Mouse (Mus musculus) thymus, adult 18-20 months (tissue): ENCODE measurements around the gene Spon1.
A peak's percentile ranks its signal among the peaks of the same experiment; 100 is the strongest.

Experiments
- DNase-seq, 2 experiments: peaks; one replicate each; pipeline ENCODE4 v3.0.0; 2022; ENCODE audit warnings: mixed read lengths in 2 of 2

Gene Spon1

DNA sequence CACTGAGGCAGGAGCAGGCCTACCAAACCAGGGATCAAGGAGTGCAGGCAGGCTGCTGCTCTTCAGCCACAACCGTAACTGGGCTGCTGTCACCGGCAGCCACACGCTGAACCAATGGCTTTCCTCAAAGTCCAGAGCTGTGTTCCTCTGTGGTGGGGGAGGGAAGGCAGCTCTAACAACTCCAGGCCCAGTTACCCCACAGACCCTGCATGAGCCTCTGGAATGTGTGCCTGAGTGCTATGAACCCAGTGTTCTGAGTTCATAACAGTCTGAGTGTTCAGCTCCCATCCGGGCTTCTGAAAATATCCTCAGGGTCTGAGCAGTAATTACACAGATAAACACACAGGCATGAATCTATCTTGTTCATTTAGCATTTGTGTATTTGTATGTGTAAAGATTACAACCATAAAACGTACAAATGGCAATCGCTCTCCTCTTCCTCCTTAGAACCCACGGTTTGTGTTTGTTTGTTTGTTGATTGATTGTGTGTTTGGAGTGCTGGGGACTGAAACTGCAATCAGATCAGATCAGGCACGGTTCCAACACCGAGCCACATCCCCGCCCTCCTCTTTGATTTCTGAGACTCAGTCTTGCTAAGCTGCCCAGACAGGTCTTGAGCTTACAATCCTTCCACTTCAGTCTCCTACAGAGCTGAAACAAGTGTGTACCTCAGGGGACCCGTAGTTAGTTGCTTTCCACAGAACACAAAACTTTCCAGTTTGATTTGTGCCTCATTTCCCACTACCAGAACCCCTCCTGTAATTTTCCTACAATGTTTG is 299.8 kb downstream of the Spon1 start:
- DNase-seq: no peak

- peak; percentile 64 to 74 for DNase-seq
Observed at GRCm38 (mm10) chr7:114066529-114067178, 300.9 kb downstream of the Spon1 start.

- no peak for DNase-seq
Observed at GRCm38 (mm10) chr7:114068956-114069533, 303.2 kb downstream of the Spon1 start.

DNA sequence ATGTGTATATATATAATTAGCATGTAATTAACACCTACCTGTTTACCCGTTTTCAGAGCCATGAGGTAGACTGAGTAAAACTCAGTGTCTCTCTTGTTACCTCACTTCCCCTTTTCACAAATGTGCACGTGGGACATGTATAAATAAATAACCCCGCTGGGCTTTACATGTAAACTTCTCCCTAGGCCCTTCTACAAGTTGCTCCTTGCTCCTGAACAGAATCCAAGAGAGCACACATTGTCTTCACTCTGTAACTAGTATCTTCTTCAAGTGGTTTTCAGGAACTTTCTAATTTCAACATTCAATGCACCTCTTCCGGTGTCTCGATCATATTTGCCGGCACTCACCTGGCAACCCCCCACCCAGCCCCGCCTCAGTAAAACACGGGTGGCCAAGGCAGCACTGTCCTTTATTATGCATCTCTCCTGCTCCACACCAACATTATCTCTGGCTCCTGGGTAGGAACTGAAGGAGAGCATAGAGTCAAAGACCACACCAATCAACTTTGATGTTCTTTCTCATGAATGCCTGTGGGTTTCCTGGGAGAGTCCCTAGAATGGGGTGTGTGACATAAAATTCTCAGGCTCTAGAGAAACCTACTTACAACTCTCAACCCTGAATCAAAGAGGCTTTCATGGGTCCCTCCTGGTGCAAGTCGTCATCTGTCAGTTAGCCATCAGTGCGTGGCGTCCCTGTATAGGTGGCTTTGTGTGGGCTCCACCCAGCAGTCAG is 304.1 kb downstream of the Spon1 start:
- no peak for DNase-seq

DNA sequence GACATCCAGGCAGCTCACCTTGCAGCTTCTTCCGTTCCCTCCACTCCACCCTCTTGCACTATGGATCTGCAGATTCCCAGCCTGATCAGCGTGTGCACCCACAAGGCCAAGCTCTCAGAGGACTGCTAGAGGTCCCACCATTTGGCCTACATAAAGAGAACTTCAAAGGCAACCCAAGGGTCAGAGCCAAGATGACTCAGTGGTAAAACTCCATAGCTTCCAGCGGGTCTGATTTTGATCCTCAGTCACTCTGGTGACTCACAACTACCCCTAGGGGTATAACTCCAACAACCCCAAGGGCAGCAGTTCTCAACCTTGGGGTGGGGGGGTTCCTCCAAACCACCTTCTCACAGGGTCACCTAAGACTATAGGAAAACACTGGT is 304.7 kb downstream of the Spon1 start:
- no peak for DNase-seq

DNA sequence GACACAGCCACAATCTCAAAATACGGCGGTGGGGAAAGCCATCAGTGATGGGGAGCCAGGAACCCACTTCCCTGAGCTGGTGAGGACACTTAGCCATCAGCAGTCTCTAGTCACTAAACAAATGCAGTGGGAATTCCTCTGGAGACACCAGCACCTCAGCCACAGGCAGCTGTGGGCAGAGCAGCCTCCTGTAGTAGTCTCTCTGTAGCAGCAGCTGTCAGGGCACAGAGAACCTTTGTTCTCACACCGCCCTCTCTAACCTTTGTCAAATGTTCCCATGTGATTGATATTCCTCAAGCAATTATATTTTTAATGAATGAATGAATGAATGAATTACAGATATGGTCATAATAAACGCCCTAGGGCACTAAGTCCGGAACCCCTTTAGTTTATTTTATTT is 305.6 kb downstream of the Spon1 start:
- no peak for DNase-seq

DNA sequence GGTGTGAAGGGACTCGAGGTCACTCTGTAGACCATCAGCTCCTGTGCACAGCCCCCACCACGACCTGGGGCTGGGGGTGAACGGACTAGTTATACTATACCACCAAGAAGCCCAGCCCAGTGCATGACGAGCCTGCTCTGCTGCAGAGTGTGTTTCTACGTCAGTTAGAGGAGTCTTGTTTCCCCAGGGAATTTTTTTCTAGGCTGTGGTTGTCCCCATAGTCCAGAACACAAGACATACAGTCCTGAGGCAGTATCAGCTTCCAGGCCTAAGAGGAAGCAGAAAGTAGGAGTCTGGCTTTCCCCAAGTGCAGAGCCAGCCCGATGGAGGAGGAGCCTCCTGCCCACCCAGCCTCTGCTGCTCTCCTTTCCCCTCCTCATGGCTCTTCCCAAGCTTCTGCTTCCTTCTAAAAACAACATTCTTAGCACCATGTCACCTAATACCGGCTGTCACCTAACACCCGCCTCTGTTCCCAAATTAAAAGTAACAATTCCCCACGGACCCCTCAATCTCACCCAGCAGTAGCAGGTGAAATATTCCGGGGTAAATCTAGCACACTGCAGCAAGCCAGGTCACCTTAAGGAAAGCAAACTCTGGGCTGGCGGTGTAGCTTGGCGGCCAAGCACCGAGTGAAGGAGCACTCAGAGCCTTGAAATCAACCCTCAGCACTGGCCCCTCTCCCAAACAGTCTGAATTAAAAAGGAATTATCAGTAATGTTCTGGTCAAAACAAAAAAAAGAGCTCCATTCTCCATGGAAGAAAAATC is 306.2 kb downstream of the Spon1 start:
- DNase-seq: no peak

DNA sequence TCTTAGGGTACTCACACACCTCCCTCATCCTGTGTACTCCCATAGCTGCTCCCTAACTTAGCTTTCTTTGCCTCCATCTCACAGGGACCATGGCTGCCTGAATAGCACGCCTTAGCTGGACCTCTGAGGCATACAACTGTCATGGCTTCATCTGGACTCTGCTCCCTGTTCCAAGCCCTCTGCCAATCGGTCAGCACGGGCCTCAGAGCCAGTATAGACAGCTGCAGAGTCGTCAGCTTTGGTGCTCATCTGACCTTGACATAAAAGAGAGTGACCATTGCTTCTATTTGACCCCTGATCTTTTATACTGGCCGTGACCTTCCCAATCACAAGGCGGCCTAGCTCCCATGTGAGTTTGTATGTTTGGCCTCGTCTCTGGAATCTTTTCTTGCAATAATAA is 308.3 kb downstream of the Spon1 start:
- no peak for DNase-seq

DNA sequence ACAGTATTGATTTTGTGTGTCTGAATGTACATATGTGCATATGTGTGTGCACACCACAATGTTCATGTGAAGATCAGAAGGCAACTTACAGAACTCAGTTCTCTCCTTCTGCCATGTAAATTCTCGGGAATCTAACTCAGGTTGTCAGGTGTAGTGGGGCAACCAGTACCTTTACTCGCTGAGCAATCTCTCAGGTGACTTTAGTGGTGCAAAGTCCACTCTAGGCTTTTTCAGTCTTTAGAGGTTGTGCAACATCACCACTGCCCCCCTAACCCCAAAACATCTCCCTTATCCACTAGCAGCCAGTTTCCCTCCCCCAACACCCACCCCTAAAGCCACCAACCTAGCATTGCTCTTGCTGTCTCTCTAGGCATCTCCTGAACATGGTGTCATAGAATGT is 308.8 kb downstream of the Spon1 start:
- DNase-seq: no peak

GRCm38 (mm10) chr7:114079343-114079742 is 313.5 kb downstream of the Spon1 start:
- no peak for DNase-seq

DNA sequence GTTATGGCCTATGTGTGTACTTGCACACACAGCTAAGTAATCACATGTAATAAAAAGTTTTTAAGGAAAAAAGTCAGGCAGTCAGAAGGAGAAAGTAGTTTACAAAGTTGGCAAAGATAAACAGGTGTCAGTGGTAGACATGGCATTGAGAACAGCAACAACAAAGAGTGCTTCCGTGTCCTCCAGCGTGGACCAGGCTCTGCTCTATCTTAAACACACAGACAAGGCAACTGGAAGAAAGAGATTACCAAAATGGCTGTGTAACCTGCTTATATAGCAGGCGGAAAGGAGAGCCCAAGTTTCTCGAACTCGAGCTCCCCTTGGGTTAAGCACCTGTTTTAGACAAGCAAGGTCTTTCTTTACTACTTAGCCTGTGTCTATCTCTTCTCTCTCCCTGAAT is 314.5 kb downstream of the Spon1 start:
- no peak for DNase-seq

DNA sequence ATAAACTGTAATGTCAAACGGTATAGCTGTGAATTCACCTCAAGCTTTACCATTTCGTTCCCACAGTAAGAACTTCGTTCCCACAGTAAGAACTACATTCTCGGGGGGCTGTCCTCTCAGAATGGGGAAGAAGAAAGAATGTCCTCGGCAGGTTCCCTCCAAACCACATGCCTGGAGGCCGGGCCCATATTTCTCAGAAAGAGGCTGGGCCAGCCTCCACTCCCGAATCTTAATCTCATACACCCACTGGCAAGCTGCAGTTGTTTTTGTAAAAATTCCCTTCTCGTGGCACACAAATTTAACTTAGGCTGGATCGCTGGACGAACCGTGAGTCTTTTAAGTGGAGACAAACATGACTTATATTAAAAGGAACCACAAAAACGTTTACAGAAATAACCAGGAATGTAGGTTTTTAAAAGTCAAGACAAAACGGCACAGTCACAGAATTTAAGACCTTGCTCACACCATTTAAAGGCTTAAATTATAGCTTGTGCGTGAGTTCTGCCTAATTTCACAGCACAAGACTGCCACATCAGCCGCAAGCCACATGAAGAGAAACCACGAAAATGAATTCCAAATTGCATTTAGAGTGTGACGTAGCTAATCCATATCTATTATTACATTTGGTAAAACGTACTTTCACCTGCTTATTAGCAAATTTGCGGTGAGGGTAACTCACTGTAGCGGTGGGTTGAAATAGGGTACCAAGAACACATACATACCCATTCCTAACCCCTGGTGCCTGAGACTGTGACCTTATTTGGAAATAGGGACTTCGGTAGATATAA is 316.0 kb downstream of the Spon1 start:
- no peak for DNase-seq

DNA sequence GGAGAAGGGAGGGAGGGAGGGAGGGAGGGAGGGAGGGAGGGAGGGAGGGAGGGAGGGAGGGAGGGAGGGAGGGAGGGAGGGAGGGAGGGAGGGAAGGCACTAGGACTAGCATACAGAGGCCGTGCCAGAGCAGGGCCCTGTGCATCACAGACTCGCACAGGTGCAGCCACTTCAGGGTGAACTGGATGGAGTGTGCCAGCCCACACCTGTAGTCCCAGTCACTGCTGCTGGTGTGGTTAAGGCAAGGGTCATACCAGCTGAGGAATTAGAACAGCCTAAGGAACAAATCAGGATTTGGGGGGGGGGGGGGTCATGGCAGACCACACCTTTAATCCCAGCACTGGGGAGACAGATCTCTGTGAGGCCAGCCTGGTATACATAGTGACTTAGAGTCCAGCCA is 317.3 kb downstream of the Spon1 start:
- no peak for DNase-seq

GRCm38 (mm10) chr7:114083760-114084159 is 318.0 kb downstream of the Spon1 start:
- no peak for DNase-seq

- DNase-seq: no peak
Observed at GRCm38 (mm10) chr7:114086021-114086710, 320.4 kb downstream of the Spon1 start.

- DNase-seq: no peak
Observed at GRCm38 (mm10) chr7:114087341-114087740, 321.5 kb downstream of the Spon1 start.

DNA sequence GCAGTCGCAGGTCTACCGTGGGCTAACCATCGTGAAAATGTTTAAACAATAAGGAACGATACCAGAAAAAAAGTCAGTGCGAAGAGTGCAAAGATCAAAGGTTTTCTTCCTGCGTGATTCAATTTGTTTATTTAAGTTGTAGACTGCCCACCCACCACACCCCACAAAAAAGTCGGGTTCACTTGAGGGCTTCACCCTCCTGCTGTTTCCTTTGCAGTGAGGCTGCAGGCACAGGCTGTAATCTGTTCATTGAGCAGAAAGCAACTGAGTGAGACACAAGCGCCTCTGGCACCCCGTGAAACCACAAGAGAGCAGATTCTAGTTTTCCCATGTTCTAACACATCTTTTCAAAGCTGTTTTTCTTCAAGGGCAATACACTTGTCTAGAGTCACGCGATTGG is 322.2 kb downstream of the Spon1 start:
- peak; percentile 28 to 62 for DNase-seq

DNA sequence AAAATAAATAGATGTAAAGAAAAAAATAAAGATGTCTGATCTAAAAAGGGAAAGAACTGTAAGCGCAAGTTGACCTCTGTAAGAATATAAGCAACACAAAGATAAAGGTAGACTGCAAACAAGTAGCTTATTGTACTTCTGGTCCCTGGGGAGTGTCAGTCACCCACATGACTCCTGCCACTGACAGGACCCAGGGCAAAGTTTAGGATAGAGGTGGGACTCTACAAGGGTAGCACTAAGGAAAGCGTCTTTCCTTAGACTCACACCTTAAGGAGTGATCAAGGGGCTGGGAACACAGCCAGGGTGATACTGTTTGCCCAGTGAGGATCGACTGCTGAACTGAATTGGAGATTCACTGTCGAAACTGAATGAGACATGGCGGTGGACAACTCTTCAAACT is 323.1 kb downstream of the Spon1 start:
- DNase-seq: no peak

GRCm38 (mm10) chr7:114090231-114090630 is 324.4 kb downstream of the Spon1 start:
- no peak for DNase-seq

DNA sequence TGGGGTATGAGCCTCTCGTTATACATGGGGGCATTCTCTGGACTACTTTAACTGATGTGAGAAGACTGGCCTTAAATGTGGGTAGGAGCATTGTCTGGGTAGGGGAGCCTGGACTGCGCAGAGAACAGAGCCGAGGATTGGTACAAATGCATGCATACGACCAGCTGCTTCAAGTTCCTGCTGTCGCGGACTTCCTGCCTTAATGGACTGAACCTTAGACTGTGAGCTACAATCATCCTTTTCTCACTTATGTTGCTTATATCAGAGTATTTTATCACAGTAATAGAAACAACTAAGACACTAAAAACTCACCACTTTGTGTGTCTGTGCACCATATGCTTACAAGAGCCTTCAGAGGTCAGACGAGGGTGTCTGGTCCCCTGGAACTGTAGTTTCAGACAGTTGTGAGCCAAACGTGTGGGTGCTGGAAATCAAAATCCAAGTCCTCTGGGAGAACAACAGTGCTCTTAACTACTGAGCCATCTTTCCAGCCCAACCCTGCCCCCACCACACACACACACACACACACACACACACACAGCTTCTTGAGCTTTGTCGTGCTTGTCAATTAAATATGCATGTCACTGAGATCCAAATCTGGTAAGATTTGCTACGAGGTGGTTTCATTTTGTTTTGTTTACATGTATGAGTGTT is 325.2 kb downstream of the Spon1 start:
- no peak for DNase-seq
